Mouse (Mus musculus) midbrain, embryonic 13.5 days (tissue): ENCODE data around the gene Ggta1. TPM values are rescaled to one million over a fixed set of nuclear protein-coding genes. Genes with fewer than 3 reads are reported as not detected.

ENCODE experiments used
- ATAC-seq: fragments of 200-750 bp; cut with Nextera tagmentation; 2 replicates; pipeline ENCODE4 v1.8.0; 2017; ENCODE audit warnings: mild to moderate bottlenecking, moderate TSS enrichment, moderate library complexity
- H3K27ac ChIP-seq: fragments of 300-500 bp; sonication (generic); 2 replicates; pipeline ENCODE4 v1.5.1; 2015; ENCODE audit warnings: inconsistent platforms, mild to moderate bottlenecking, moderate library complexity
- H3K27me3 ChIP-seq: fragments of 300-500 bp; sonication (generic); 2 replicates; pipeline ENCODE4 v1.6.1; 2015; ENCODE audit warnings: mild to moderate bottlenecking, inconsistent platforms
- H3K36me3 ChIP-seq: fragments of 300-500 bp; sonication (generic); 2 replicates; pipeline ENCODE4 v1.6.1; 2015; ENCODE audit warnings: mild to moderate bottlenecking, inconsistent platforms
- H3K4me1 ChIP-seq: fragments of 300-500 bp; sonication (generic); replicated peaks from 2 replicates; pipeline ENCODE4 v1.6.1; 2015; ENCODE audit warnings: inconsistent platforms
- H3K4me2 ChIP-seq: fragments of 300-500 bp; sonication (generic); replicated peaks from 2 replicates; pipeline ENCODE4 v1.6.1; 2015; ENCODE audit warnings: moderate library complexity, mild to moderate bottlenecking, inconsistent platforms
- H3K4me3 ChIP-seq: fragments of 300-500 bp; sonication (generic); replicated peaks from 2 replicates; pipeline ENCODE4 v1.5.1; 2015; ENCODE audit warnings: mild to moderate bottlenecking, inconsistent platforms
- H3K9ac ChIP-seq: fragments of 300-500 bp; sonication (generic); replicated peaks from 2 replicates; pipeline ENCODE4 v1.6.1; 2015; ENCODE audit warnings: mild to moderate bottlenecking, inconsistent platforms
- H3K9me3 ChIP-seq: fragments of 300-500 bp; sonication (generic); 2 replicates; pipeline ENCODE4 v1.6.1; 2016; ENCODE audit warnings: mild to moderate bottlenecking, inconsistent platforms
- WGBS: fragments of 180-500 bp; shearing (Covaris S2); methylation state at CpG from one replicate; pipeline ENCODE4 v1.1.7; 2015; 5-methylcytosine and 5-hydroxymethylcytosine counted together
- polyA plus RNA-seq: library from polyadenylated mRNA; unstranded; fragments of >200 nt; fragmentation: Nextera tagmentation; extraction: Ambion mirVana; gene quantifications from 2 replicates; pipeline ENCODE4 v1.2.1, GENCODE M21; 2015

Ggta1 gene
- polyA plus RNA-seq, 1 experiment from 2014 or later = 5.0 TPM

DNA sequence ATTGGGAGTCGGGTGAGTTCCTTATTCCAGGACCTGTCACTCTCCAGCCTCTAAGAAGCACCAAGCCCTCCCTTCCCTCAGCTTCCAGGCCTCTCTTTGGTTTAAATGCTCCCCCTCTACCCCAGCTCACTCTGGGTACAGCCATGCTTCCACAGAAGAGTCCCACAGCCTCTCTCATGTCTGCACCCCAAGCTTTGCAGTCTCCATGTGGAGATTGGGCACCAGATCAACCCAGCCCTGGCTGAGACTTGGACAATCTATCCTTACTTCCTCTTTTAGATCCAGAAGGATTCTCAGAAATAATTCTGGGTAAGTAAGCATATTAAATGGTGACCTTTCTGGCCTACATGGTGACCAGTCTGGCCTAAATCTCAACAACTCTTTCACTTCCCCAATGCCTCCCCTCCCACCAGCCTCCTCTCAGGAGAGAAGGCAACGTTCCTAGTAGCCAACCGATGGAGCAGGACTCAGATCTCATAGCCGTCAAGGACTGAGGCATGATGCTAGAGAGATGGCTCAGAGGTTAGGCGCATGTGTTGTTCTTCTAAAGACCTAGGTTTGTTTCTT is 11.5 kb downstream of the Ggta1 start:
- Histone ChIP-seq H3K4me3 (no peak overlapping the region), H3K27me3 (no peaks in the 10 kb centered on the region), H3K9ac (no peak overlapping the region), H3K4me1 (no peaks in the 10 kb centered on the region; the same call in 1 of the 2 replicates), H3K27ac (no peak overlapping the region), H3K9me3 (no peaks in the 10 kb centered on the region), H3K36me3 (no peaks in the 10 kb centered on the region), H3K4me2 (no peak overlapping the region)
- ATAC-seq = no peak
- 91% methylated on average over 5 of the region's 5 CpGs for WGBS

DNA sequence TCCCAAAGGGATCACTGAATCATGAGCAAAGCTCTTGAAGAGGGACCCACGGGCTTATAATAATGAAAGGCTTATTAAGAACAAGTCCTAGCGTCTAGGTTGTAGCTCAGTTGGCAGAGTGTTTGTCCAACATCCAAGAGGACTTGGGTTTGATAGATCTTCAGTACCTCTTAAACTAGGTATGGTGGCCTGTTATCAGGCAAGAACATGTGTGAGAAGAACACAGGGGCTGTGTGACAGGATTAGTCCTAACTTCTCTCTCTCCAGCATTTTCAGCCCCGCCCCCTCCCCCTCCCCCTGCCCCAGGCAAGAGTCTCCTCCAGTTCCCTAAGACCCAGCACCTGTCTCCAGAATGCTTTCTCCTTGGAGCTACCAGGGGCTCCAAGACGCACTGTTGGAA is 12.2 kb downstream of the Ggta1 start:
- Histone ChIP-seq H3K27ac (no peak overlapping the region), H3K4me2 (no peak overlapping the region), H3K4me3 (no peak overlapping the region), H3K4me1 (no peaks in the 10 kb centered on the region; the same call in 1 of the 2 replicates), H3K36me3 (no peaks in the 10 kb centered on the region), H3K27me3 (no peaks in the 10 kb centered on the region), H3K9ac (no peak overlapping the region), H3K9me3 (no peaks in the 10 kb centered on the region)
- whole genome bisulfite sequencing = 73% methylated on average over 4 of the region's 4 CpGs
- no peak for ATAC-seq

DNA sequence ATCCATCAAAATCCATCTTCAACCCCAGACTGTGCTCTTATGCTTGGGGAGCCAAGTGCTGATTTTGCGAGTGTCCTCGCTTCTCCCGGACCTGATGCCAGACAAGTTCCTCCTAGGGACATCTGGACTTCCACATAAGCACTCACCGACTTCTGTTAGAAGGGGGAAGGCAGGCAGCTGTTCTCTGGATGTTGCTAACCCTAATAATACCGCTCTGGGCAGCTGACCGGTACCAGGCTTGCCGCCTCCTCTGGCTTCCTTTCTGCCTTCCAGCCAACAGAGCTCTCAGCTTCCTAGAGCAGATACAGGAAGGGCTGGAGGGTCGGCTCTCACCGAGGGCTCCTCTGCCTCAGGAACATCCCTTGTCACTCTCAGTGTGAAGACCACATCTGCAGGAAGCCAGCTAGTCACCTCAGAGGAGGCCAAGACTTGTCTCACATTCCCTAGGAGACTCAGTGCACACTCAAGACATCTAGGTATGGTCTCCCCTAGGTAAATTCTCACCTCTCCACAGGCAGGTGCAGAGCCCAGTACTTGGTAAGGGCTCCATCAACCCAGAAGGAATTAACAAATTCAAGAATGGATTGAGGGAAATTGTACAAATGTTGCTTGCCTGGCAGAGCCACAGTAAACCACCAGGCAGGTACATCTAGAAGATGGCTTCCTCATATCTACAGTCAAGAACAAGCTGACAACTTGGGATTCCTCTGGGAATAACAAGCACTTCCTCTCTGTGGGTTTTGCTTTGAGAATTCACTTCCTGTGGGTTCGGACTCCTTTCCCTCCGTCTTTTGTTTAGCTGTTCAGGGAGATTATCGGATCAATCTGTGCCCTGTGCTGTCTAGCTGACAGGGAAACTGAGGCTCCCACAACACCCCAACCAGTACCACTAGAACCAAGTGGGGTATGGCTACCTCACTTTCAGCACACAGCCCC is 13.1 kb downstream of the Ggta1 start:
- H3K4me1 ChIP-seq = no peaks in the 10 kb centered on the region; the same call in 1 of the 2 replicates
- no peaks in the 10 kb centered on the region for H3K9me3 ChIP-seq
- no peak overlapping the region for H3K4me2 ChIP-seq
- no peak for ATAC-seq
- H3K27me3 ChIP-seq = no peaks in the 10 kb centered on the region
- no peak overlapping the region for H3K9ac ChIP-seq
- no peak overlapping the region for H3K4me3 ChIP-seq
- 88% methylated on average over 12 of the region's 12 CpGs for WGBS
- H3K36me3 ChIP-seq = no peaks in the 10 kb centered on the region
- H3K27ac ChIP-seq = no peak overlapping the region

DNA sequence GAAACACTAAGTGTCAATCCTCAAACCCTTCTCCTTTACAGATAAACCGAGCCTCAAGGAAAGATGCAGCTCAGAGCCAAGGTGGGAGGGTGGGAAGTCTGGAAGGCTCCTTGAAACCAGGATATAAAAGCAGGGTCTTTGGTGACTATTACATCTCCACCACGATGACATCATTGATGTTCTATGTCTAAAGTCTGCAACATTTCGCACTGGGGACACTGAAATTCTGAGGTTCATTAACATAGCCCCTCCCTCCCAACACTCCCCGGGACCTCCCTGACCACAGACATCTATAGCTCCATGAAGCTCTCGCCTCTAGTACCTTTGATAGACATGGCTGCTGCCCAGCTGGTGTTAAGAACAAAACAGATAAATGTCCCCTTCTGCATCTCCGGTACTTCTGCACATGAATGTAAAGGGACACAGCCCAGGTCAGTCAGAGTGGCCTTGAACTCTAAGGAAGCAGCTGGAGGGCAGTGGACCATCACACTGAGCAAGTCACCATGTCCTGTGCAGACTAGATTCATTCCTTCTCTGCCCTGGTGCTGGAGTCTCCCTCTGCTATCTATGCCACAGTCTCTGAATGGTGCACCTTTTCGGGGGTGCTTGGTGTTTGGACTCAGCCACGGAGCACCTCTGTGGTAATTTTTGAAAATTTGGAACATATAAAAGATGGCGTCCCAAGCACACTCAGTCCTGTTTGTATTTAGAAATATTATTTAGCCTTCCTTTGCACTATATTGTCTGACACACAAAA is 13.9 kb downstream of the Ggta1 start:
- Histone ChIP-seq H3K4me1 (no peaks in the 10 kb centered on the region; the same call in 1 of the 2 replicates), H3K27ac (no peak overlapping the region), H3K4me2 (no peak overlapping the region), H3K27me3 (no peaks in the 10 kb centered on the region), H3K36me3 (no peaks in the 10 kb centered on the region), H3K9ac (no peak overlapping the region), H3K4me3 (no peak overlapping the region), H3K9me3 (no peaks in the 10 kb centered on the region)
- WGBS = 80% methylated on average over 9 of the region's 9 CpGs
- no peak for ATAC-seq

DNA sequence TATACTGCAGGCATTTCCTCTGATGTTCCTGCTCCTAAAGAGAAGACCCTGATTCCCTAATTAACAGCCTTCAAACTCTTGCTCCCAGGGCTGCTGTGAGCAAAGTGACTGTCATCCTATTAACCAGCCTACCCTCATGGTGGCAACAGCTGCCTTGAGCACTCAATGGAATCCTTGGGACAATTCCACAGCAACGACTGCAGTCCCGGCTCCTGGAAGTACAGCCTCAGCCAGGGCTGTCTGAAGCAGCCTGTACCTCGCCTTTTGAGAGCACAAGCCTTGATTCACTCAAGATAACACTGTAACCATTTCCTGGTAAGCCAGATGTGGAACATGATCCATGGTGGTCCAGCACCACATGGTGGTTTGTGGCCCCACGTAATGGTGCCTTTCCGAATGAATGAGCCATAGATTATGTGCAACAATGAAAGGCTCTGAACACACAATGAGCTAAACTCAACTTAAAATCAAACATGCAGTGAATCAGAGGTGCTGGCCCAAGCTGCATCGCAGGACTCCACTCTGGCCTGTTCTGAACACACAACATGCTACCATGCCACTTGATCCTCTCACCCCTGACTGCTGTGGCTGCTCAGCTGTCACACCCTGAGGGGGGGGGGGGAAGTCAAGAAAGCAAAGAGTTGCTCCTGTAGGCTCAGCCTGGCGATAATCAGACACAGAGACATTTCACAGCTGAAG is 14.7 kb downstream of the Ggta1 start:
- Histone ChIP-seq H3K27me3 (no peaks in the 10 kb centered on the region), H3K4me2 (no peak overlapping the region), H3K4me3 (no peak overlapping the region), H3K36me3 (no peaks in the 10 kb centered on the region), H3K9ac (no peak overlapping the region), H3K27ac (no peak overlapping the region), H3K9me3 (no peaks in the 10 kb centered on the region), H3K4me1 (no peaks in the 10 kb centered on the region; the same call in 1 of the 2 replicates)
- ATAC-seq = no peak
- 69% methylated on average over 7 of the region's 7 CpGs for WGBS

DNA sequence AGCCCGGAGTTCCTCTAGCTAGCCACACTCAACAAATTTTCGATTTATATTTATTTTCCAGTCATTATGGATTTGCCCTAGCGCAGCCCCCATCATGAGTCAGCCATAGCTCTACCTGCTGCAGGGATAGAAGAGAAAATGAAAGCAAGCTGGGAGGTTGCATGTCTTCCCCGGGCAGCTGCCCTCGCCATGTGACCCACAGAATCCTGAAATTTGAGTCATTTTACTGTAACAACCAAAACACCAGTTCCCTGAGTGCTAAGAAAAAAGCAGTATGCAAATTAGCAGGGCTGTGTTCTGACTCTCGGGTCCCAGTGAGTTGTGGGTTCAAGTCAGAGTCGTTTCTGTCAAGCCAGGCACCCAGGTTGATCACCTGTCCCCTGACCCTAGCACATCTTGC is 15.6 kb downstream of the Ggta1 start:
- WGBS = 89% methylated on average over 7 of the region's 7 CpGs
- Histone ChIP-seq H3K27me3 (no peaks in the 10 kb centered on the region), H3K4me3 (no peak overlapping the region), H3K27ac (no peak overlapping the region), H3K4me2 (no peak overlapping the region), H3K9ac (no peak overlapping the region), H3K9me3 (no peaks in the 10 kb centered on the region), H3K4me1 (no peaks in the 10 kb centered on the region; the same call in 1 of the 2 replicates), H3K36me3 (no peaks in the 10 kb centered on the region)
- no peak for ATAC-seq

DNA sequence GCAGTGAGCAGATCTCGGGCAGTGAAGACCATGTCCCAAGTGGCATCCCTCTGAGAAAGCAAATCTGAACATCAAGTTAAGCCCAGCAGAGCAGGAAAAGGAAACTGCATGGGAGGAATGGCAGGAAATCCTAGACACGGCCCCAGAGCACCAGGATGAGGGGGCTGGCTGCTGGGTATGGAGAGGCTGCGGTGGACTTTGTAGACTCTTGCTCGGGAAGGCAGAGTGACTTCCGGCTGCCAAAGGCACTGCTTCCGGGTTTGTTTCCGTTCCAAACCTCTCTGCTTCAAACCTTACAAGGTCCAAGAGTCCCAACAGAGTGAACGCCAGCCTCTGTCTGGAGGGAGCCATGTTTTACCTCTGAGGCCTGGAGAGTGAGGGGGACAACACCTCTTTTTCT is 16.2 kb downstream of the Ggta1 start:
- H3K4me1 ChIP-seq = no peaks in the 10 kb centered on the region; the same call in 1 of the 2 replicates
- H3K27ac ChIP-seq = no peak overlapping the region
- no peak overlapping the region for H3K4me2 ChIP-seq
- no peak overlapping the region for H3K9ac ChIP-seq
- WGBS = 86% methylated on average over 8 of the region's 8 CpGs
- no peaks in the 10 kb centered on the region for H3K36me3 ChIP-seq
- no peak overlapping the region for H3K4me3 ChIP-seq
- no peak for ATAC-seq
- H3K27me3 ChIP-seq = no peaks in the 10 kb centered on the region
- no peaks in the 10 kb centered on the region for H3K9me3 ChIP-seq

DNA sequence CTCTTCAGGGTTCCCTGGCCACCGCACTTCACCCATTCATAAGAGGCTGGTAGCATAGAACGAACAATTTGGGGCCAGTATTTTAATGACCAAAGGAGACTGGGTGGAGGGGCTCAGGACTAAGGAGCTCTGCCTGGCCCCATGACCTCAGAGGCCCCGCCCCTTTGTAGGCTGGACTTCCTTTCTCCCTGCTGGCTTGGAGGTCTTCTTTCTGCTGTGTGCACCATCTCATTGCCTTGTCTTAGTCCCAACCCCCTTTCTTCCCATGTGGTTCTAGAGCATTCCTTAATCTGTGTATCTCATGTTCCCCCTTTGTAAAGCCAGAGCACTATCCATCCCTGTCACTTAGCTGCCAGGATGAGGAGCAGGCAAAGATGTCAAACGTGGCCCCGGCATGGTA is 16.7 kb downstream of the Ggta1 start:
- H3K4me1 ChIP-seq = no peaks in the 10 kb centered on the region; the same call in 1 of the 2 replicates
- H3K9ac ChIP-seq = no peak overlapping the region
- H3K9me3 ChIP-seq = no peaks in the 10 kb centered on the region
- H3K27ac ChIP-seq = no peak overlapping the region
- no peaks in the 10 kb centered on the region for H3K27me3 ChIP-seq
- 86% methylated on average over 5 of the region's 5 CpGs for WGBS
- H3K4me2 ChIP-seq = no peak overlapping the region
- no peak overlapping the region for H3K4me3 ChIP-seq
- ATAC-seq = no peak
- H3K36me3 ChIP-seq = no peaks in the 10 kb centered on the region

DNA sequence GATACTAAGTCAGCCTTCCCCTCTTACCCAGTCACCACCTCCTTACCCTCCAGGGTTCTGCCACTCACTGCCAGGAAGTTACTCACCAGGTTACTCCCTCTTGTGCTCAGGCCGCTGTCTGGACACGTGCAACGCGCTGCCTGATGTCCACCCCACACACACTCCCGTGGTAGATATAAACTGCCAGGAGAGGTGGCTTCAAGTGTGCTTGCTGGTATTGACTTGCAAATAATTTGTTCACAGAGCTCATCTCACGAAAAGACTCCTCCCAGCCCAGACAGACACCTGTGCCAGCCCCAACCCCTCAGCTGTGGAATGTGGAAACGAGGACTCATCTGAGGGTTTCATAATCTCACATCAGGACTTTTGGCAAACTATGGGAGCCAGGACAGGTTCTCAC is 17.4 kb downstream of the Ggta1 start:
- no peak overlapping the region for H3K27ac ChIP-seq
- H3K4me1 ChIP-seq = no peaks in the 10 kb centered on the region; the same call in 1 of the 2 replicates
- no peak overlapping the region for H3K9ac ChIP-seq
- no peak for ATAC-seq
- no peaks in the 10 kb centered on the region for H3K36me3 ChIP-seq
- H3K4me3 ChIP-seq = no peak overlapping the region
- H3K4me2 ChIP-seq = no peak overlapping the region
- H3K9me3 ChIP-seq = no peaks in the 10 kb centered on the region
- no peaks in the 10 kb centered on the region for H3K27me3 ChIP-seq
- 87% methylated on average over 7 of the region's 7 CpGs for WGBS

DNA sequence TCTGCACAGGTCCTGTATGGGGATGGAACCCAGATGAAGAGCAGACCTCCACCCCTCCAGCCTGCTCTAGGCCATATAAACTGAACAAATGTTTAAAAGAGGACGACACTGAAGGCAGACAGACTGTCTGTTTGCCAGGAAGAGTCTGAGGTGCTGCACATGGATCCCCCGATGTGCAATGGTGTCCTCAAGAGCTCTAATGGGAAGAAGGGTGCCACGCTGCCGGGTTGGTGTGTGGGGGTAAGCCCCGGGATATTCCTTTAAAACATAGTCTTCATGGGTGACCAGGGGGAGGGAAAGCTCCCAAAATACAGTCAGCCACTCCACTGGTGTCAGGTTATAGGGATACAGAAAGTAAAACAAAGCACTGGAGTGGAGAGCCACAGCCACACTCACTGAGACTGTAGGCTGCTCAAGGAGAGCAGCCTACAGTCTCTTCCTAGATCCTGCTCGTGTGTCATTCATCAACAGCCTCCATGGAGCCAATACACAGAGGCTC is 18.2 kb downstream of the Ggta1 start:
- H3K9me3 ChIP-seq = no peaks in the 10 kb centered on the region
- H3K27ac ChIP-seq = no peak overlapping the region
- H3K36me3 ChIP-seq = no peaks in the 10 kb centered on the region
- no peaks in the 10 kb centered on the region; the same call in 1 of the 2 replicates for H3K4me1 ChIP-seq
- H3K4me3 ChIP-seq = no peak overlapping the region
- WGBS = 76% methylated on average over 6 of the region's 6 CpGs
- ATAC-seq = no peak
- no peak overlapping the region for H3K4me2 ChIP-seq
- H3K9ac ChIP-seq = no peak overlapping the region
- H3K27me3 ChIP-seq = no peaks in the 10 kb centered on the region

DNA sequence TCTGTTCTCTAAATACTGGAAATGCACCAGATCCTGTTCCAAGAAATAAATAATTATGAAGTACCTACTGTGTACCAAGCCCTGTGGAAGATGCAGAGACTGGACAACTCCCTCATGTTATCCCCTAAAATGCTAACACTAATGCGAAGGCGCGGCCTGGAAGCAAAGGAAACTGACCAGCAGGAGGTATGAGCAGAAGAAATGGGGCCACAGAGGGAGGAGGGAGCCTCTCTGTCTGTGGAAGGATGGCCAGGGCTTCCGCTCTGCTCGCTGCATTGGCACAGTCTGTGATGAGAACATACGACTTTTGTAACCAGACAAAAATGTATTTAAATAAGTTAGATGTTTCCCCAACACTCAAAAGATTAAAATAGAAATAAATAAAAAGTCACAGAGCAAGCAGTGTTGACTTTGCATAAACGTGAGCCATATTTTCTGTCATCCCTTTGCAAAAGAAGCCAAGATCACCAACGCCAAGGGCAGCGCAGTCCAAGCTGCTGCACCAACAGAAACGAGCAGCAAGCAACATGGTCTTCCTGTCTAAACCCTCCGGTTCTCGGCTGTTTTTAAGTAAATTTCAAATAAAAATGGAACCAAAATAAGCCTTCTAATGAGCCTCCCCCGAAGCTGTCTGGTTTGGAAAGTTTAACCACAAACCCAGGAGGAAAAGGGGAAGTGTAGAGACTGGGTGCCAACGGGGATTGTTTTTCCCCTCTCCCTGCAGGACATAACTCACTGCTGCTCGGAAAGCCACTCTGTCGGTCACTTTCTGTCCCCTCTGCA is 18.9 kb downstream of the Ggta1 start:
- no peaks in the 10 kb centered on the region; the same call in 1 of the 2 replicates for H3K4me1 ChIP-seq
- H3K36me3 ChIP-seq = no peaks in the 10 kb centered on the region
- no peak overlapping the region for H3K9ac ChIP-seq
- ATAC-seq = no peak
- no peaks in the 10 kb centered on the region for H3K27me3 ChIP-seq
- no peak overlapping the region for H3K4me3 ChIP-seq
- WGBS = 71% methylated on average over 16 of the region's 16 CpGs
- H3K27ac ChIP-seq = no peak overlapping the region
- H3K4me2 ChIP-seq = no peak overlapping the region
- no peaks in the 10 kb centered on the region for H3K9me3 ChIP-seq
